Mouse (Mus musculus): Measurements from ENCODE around the gene Kcnj1. TPM values are rescaled to one million over a fixed set of nuclear protein-coding genes. Genes with fewer than 3 reads are reported as not detected.

The Kcnj1 gene
- polyA plus RNA-seq, 1 experiment = not detected

DNA sequence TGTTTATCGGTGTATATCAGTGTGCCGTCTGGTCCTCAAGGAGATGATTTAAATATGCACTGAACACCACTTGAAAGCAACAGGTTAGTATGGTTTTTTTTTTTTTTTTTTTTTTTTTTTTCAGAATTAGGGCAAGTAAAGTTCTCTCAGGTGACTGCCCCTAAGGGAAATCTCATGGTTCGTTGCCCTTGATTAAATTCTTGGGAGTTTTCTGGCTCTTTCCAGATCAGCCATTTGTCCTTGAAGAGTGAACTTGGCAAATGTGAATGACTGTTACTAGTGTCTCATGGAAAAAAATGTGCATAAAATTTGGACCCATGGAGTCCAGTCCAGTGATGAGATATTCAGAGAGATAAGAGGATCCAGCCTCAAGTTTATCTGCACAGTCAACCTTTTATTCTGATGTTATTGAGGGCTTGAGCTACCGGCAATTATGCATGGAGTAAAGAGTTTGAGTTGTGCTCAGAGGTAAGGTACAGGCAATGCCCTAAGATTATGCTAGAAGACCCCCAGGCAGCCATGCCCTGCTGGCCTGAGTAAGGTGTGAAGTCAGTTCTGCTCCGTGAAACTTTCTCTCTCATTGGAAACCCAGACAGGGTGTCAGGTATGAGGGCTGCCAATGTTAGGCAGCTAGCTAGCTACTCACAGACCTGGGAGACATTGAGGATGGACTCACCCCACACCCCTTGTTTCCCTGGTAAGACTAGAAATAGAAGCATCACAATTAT is 4.7 kb downstream of the Kcnj1 start:
- no peak for TF ChIP-seq GATA1 (IDR thresholded peaks at IDR 0.05; ENCODE audit: low read length)

DNA sequence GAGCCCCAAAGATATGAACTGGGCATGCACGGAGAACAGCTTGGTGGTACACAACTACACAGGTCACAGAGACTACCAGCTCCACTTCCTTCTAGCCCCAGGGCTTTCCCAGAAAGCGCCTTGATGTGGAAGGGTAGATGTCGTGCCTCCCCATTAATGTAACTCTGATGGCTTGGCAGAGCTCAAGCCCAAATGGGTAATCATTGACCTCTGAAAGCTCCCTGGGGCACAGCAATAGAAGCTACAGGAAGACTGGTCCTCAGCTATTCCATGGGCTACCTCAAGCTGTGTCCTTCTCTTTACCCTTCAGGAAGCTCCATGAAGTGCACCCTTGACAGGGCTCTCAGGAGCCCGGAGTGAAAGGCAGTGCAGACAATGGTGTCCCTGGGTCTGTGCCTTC is 12.6 kb downstream of the Kcnj1 start:
- TF ChIP-seq GATA1 (IDR thresholded peaks at IDR 0.05; ENCODE audit: low read length) = no peak

GRCm38 (mm10) chr9:32388120-32388519 is 15.8 kb downstream of the Kcnj1 start:
- TF ChIP-seq GATA1 (IDR thresholded peaks at IDR 0.05; ENCODE audit: low read length) = no peak

- no peak for TF ChIP-seq GATA1 (IDR thresholded peaks at IDR 0.05; ENCODE audit: low read length)
Measured at GRCm38 (mm10) chr9:32391092-32391491, 18.8 kb downstream of the Kcnj1 start.

- TF ChIP-seq GATA1 (IDR thresholded peaks at IDR 0.05; ENCODE audit: low read length) = no peak
Measured at GRCm38 (mm10) chr9:32391701-32392100, 19.4 kb downstream of the Kcnj1 start.

GRCm38 (mm10) chr9:32392716-32393115 is 20.4 kb downstream of the Kcnj1 start:
- no peak for TF ChIP-seq GATA1 (IDR thresholded peaks at IDR 0.05; ENCODE audit: low read length)

- TF ChIP-seq GATA1 (IDR thresholded peaks at IDR 0.05; ENCODE audit: low read length) = no peak
Measured at GRCm38 (mm10) chr9:32394761-32395161, 22.5 kb downstream of the Kcnj1 start.

GRCm38 (mm10) chr9:32400212-32400611 is 27.9 kb downstream of the Kcnj1 start:
- TF ChIP-seq GATA1 (IDR thresholded peaks at IDR 0.05; ENCODE audit: low read length) = no peak

GRCm38 (mm10) chr9:32400662-32401161 is 28.4 kb downstream of the Kcnj1 start:
- no peak for TF ChIP-seq GATA1 (IDR thresholded peaks at IDR 0.05; ENCODE audit: low read length)

- no peak for TF ChIP-seq GATA1 (IDR thresholded peaks at IDR 0.05; ENCODE audit: low read length)
Measured at GRCm38 (mm10) chr9:32405191-32405925, 33.1 kb downstream of the Kcnj1 start.

- no peak for TF ChIP-seq GATA1 (IDR thresholded peaks at IDR 0.05; ENCODE audit: low read length)
Measured at GRCm38 (mm10) chr9:32408730-32409059, 36.4 kb downstream of the Kcnj1 start.

DNA sequence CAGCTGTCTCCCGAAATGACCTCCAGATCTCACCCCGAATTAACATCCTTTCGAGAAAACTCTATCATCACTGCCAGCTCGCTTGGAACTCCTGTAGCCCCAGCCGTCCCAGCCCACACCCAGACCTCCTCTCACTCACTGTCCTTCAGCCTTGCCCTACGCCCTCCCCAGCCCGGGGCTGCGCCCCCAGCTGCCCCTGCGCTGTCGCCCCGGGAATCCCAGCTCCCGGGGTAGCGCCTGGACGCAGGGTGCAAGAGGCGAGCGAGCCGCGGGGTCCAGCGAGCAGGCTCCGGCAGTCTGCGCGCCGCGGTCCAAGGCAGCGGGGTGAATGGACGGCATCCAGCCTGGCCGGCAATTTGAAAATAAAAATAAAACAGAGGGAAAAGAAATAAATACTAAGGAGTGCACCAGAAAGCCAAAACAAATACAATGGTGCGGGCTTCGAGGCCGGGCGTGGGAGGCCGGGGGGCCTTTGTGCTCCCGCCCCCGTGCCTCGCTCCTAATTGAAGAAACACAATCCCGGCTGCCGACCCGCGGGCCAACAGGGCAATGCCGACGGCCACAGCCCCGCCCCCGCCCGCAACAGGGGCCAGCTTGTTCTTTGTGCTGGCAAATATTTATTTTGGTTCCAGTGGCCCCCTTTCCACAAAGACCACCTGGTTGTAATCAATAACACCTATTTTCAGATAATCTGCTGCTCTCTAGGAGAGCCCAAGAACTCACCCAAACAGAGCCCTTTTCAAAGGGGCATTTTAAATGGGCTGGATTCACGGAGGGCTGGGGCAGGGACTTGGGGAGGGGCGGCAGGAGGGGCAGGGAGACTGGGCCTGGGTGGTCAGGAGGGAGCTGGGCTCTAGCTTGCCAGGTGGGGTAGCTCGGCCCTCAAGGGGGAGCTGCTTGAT is 37.0 kb downstream of the Kcnj1 start:
- TF ChIP-seq GATA1 (IDR thresholded peaks at IDR 0.05; ENCODE audit: low read length) = no peak

DNA sequence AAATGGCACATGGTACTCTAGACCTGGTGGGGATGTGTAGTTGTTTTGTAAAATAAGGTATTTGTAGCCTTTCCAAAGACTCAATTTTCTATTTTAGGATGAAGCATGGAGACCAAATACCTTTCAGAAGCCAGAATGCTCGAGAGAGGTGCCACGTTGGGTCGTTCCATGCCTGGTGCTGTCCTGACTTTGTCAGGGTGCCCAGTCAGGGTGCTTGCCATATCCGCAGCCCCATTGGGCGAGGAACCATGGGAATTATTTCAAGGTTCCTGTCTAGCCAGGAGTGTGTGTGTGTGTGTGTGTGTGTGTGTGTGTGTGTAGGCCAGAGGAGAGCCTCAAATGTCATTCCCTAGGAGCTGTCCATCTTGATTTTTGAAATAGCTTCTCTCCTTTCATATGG is 38.4 kb downstream of the Kcnj1 start:
- no peak for TF ChIP-seq GATA1 (IDR thresholded peaks at IDR 0.05; ENCODE audit: low read length)

- TF ChIP-seq GATA1 (IDR thresholded peaks at IDR 0.05; ENCODE audit: low read length) = no peak
Measured at GRCm38 (mm10) chr9:32411507-32411906, 39.2 kb downstream of the Kcnj1 start.

DNA sequence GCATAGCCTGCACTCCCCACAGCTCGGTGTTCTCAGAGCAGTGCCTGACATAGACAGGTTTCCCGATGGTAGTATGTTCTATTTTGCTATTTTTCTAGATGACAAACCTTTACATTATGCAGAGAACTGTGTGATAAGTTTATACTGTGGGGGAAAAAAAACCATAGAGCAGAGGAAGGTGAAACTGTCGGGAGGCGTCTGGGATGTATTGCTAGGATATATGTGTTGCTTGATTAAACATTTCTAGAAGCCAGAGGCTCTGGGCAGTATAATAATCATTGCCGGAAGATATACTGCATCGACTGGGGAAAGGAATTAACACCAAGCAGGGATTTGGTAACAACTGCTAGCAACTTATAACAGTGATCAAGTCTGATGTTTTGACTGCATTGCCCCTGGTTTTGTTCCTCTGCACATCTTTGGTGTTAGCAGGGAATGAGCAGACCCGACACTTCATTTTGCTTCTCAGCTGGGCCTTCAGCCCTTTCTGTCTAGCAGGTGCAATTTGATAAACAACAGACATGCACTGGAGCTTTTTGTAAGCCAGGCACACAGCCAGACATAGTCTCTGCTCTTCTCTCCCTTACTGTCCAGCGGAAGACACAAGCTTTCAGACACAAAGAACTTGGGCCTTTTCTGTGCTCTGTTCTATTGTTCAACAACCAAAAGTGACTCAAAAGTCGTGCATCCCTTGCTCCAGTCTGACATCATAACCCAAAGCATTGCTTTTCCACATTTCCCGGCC is 40.7 kb downstream of the Kcnj1 start:
- no peak for TF ChIP-seq GATA1 (IDR thresholded peaks at IDR 0.05; ENCODE audit: low read length)
